Mouse (Mus musculus) kidney, embryonic 14.5 days (tissue): ENCODE measurements around the gene Aifm2. TPM values are rescaled to one million over a fixed set of nuclear protein-coding genes. Genes with fewer than 3 reads are reported as not detected.

Experiments
- ATAC-seq: fragments of 200-750 bp; cut with Nextera tagmentation; 2 replicates; pipeline ENCODE4 v1.8.0; 2017; ENCODE audit warnings: moderate number of reproducible peaks, mild to moderate bottlenecking, moderate TSS enrichment, moderate library complexity; ENCODE audit not compliant: low FRiP score, low TSS enrichment
- H3K27ac ChIP-seq: fragments of 300-500 bp; sonication (generic); 2 replicates; pipeline ENCODE4 v1.5.1; 2014; ENCODE audit warnings: low read depth, mild to moderate bottlenecking, low read length, moderate library complexity, mixed read lengths
- H3K27me3 ChIP-seq: fragments of 300-500 bp; sonication (generic); 2 replicates; pipeline ENCODE4 v1.6.1; 2014; ENCODE audit warnings: mild to moderate bottlenecking, low read length; ENCODE audit not compliant: control insufficient read depth, insufficient read depth
- H3K36me3 ChIP-seq: fragments of 300-500 bp; sonication (generic); 2 replicates; pipeline ENCODE4 v1.6.1; 2014; ENCODE audit warnings: low read length, mixed read lengths; ENCODE audit not compliant: control insufficient read depth, insufficient read depth
- H3K4me1 ChIP-seq: fragments of 300-500 bp; sonication (generic); 2 replicates; pipeline ENCODE4 v1.6.1; 2014; ENCODE audit warnings: low read length, mixed read lengths; ENCODE audit not compliant: control insufficient read depth, insufficient read depth
- H3K4me2 ChIP-seq: fragments of 300-500 bp; sonication (generic); replicated peaks from 2 replicates; pipeline ENCODE4 v1.6.1; 2014; ENCODE audit warnings: low read depth, mild to moderate bottlenecking, low read length
- H3K4me3 ChIP-seq: fragments of 300-500 bp; sonication (generic); 2 replicates; pipeline ENCODE4 v1.5.1; 2014; ENCODE audit warnings: mild to moderate bottlenecking, low read length
- H3K9ac ChIP-seq: fragments of 300-500 bp; sonication (generic); 2 replicates; pipeline ENCODE4 v1.6.1; 2014; ENCODE audit warnings: low read depth, mild to moderate bottlenecking, low read length, moderate library complexity
- H3K9me3 ChIP-seq: fragments of 300-500 bp; sonication (generic); 2 replicates; pipeline ENCODE4 v1.6.1; 2016; ENCODE audit warnings: low read length; ENCODE audit not compliant: control insufficient read depth
- WGBS: fragments of 180-500 bp; shearing (Covaris S2); extraction: QIAGEN DNeasy Blood & Tissue Kit; methylation state at CpG from one replicate; pipeline ENCODE4 v1.1.7; 2014; 5-methylcytosine and 5-hydroxymethylcytosine counted together
- polyA plus RNA-seq: library from polyadenylated mRNA; unstranded; fragments of >200 nt; fragmentation: Nextera tagmentation; extraction: Ambion mirVana; gene quantifications from 2 replicates; pipeline ENCODE4 v1.2.1, GENCODE M21; 2014

Gene Aifm2
- polyA plus RNA-seq, 1 experiment from 2014 or later, result 15.1 TPM

DNA sequence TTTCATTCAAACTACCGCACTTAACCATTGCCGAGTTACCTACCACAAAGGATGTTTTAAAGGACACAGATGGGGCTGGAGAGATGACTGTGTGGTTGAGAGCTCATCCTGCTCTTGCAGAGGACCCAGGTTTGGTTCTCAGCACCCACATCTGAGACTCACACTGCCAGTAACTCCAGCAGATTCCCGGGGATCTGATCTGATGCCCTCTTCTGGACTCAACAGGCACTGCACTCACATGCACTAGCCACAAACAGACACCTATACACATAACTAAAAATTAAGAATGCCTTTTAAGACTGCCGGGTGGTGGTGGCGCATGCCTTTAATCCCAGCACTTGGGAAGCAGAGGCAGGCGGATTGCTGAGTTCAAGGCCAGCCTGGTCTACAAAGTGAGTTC is 15.1 kb downstream of the Aifm2 start:
- no peak overlapping the region for H3K4me3 ChIP-seq
- no peaks in the 10 kb centered on the region; the same call in 1 of the 2 replicates for H3K36me3 ChIP-seq
- no peaks in the 10 kb centered on the region for H3K4me1 ChIP-seq
- H3K9ac ChIP-seq, result no peak overlapping the region
- 96% methylated on average over 6 of the region's 6 CpGs for WGBS
- H3K27me3 ChIP-seq, result no peaks in the 10 kb centered on the region
- no peaks in the 10 kb centered on the region for H3K9me3 ChIP-seq
- no peak overlapping the region for H3K27ac ChIP-seq
- H3K4me2 ChIP-seq, result no peak overlapping the region
- ATAC-seq, result no peak

DNA sequence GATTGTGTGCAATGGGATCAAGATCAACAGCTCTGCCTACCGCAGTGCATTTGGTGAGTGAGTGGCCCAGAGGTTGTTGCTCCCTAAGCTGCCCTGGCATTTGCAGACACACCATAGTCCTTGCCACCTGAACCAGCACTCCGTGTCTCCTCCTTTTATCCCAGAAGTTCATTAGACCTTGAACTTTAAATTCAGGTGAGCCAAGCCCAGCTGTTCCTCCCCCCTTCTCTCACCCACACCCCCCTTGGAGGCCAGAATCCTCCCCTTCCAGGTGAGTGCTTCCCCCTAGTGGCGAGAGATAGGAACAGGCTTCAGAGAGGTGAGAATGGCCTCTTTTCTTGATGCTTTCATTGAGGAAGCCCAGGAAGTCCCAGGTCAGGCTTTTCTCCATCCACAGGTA is 19.3 kb downstream of the Aifm2 start:
- Histone ChIP-seq H3K9me3 (no peaks in the 10 kb centered on the region), H3K4me2 (no peak overlapping the region), H3K4me3 (no peak overlapping the region), H3K4me1 (no peaks in the 10 kb centered on the region), H3K9ac (no peak overlapping the region), H3K36me3 (peaks cover 15% of the 10 kb centered on the region), H3K27ac (no peak overlapping the region), H3K27me3 (no peaks in the 10 kb centered on the region)
- WGBS, result 41% methylated on average over 3 of the region's 3 CpGs
- peak; percentile 8; the same call in 1 of the 2 replicates for ATAC-seq

DNA sequence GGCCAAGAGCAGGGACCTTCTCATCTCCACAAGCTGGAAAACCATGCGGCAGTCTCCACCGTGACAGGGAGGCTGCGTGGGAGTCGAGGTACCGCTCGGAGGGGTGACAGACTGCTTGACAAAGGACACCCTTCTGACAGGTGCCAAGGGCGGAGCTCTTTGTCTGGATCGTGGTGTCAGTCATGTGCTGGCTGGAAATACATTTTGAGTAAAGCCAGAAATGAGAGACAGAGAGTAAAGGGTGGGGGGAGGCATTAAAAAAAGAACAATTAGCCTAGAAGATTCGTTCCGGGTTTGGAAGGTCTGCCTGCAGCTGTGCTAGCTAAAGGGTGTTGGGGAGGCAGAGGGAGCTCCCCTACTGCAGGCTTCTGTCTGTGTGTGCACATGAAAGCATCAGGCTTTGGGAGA is 21.6 kb downstream of the Aifm2 start:
- Histone ChIP-seq H3K9ac (no peak overlapping the region), H3K27ac (no peak overlapping the region), H3K9me3 (no peaks in the 10 kb centered on the region), H3K27me3 (no peaks in the 10 kb centered on the region), H3K4me1 (no peaks in the 10 kb centered on the region), H3K4me3 (no peak overlapping the region), H3K4me2 (no peak overlapping the region), H3K36me3 (peaks cover 36% of the 10 kb centered on the region)
- 32% methylated on average over 10 of the region's 10 CpGs for WGBS
- no peak for ATAC-seq

DNA sequence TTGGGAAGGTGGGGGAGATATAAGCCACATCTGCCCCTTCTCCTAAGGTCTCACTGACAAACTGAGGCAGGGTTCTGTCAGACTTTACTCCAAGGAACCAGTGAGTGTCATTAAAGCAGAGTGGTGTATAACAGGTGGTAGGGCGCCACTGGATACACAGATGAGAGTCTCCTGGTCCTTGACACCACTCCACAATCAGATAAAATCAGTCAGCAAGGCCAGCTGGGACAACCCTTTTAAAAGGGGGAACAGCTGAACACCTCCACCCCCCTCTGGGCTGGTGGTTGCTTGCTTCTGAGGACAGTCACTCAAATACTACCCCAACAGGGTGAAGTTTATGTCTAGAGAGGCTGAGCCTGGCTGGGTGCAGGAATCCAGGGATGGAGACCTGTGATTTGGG is 22.5 kb downstream of the Aifm2 start:
- no peak overlapping the region for H3K4me2 ChIP-seq

DNA sequence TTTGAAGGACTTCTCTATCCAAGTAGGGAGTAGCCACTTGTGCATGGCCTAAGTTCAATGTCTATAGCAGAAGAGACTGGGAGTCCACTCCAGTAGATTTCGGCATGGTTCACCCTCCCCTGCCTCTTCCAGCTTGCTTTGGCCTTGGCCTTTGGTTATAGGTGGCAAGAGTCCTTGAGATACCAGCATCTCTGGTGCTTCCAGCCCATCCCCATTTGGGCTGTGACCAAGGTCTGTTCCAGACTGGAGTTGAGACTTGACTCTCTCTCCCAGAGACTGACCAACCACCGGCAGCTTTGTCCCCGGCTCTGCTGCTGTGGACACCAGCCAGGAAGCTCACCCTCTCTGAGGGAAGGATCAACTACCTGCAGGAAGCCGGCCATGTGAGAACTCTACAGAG is 23.1 kb downstream of the Aifm2 start:
- Histone ChIP-seq H3K27ac (no peak overlapping the region), H3K9me3 (no peaks in the 10 kb centered on the region), H3K4me3 (no peak overlapping the region), H3K4me1 (no peaks in the 10 kb centered on the region), H3K36me3 (peaks cover 50% of the 10 kb centered on the region), H3K27me3 (no peaks in the 10 kb centered on the region), H3K4me2 (no peak overlapping the region), H3K9ac (no peak overlapping the region)
- WGBS, result 90% methylated on average over 4 of the region's 4 CpGs
- no peak for ATAC-seq

More for the DNA sequence above, 22.5 kb downstream of the Aifm2 start:
- H3K27ac ChIP-seq, result no peak overlapping the region
- peaks cover 44% of the 10 kb centered on the region for H3K36me3 ChIP-seq
- H3K27me3 ChIP-seq, result no peaks in the 10 kb centered on the region
- H3K9ac ChIP-seq, result no peak overlapping the region
- WGBS, result 83% methylated on average over 1 of the region's 1 CpGs
- H3K9me3 ChIP-seq, result no peaks in the 10 kb centered on the region
- ATAC-seq, result no peak
- H3K4me1 ChIP-seq, result no peaks in the 10 kb centered on the region
- H3K4me3 ChIP-seq, result no peak overlapping the region

DNA sequence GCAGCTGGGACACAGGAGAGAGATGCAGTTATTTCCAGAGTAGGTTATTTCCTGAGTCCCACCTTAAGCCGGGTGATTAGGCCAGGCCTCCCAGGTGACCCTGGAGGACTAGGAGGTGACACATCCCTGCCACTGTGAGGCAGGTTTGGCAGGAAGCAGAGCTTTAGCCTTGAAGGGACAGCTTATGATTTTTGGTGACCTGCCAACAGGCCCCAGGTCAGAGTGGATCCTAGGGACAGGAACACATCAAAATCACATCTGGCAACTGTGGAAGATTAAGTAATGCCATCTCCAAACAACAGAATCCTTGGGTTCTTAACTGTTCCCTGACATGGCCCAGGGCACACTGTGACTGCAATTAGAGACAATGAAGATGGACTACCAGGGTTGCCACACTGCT is 26.2 kb downstream of the Aifm2 start:
- WGBS, result 92% methylated on average over 1 of the region's 1 CpGs
- no peaks in the 10 kb centered on the region for H3K27me3 ChIP-seq
- H3K27ac ChIP-seq, result no peak overlapping the region
- H3K4me2 ChIP-seq, result no peak overlapping the region
- no peak overlapping the region for H3K9ac ChIP-seq
- no peak overlapping the region for H3K4me3 ChIP-seq
- ATAC-seq, result no peak
- peaks cover 77% of the 10 kb centered on the region for H3K36me3 ChIP-seq
- H3K9me3 ChIP-seq, result peaks cover 2% of the 10 kb centered on the region; the same call in 1 of the 2 replicates
- H3K4me1 ChIP-seq, result no peaks in the 10 kb centered on the region

DNA sequence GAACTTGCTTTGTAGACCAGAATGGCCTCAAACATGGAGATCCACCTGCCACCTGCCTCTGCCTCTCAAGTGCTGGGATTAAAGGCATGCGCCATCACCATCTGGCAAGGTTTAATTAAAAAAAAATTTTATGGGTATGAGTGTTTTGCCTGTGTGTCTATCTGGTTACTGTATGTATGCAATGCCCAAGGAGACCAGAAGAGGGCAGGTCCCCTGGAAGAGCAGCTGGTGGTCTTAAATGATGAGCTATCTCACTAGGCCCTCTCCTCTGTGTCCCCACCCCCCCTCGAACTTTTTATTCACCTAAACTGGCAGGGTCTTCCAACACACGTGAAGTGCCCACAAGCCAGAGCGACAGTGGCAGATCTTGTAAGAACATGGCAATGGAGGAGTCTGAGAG is 26.8 kb downstream of the Aifm2 start:
- H3K4me2 ChIP-seq, result no peak overlapping the region
- H3K36me3 ChIP-seq, result peaks cover 83% of the 10 kb centered on the region
- 92% methylated on average over 4 of the region's 4 CpGs for WGBS
- ATAC-seq, result no peak
- H3K4me1 ChIP-seq, result no peaks in the 10 kb centered on the region
- H3K9me3 ChIP-seq, result peaks cover 2% of the 10 kb centered on the region; the same call in 1 of the 2 replicates
- H3K27ac ChIP-seq, result no peak overlapping the region
- H3K4me3 ChIP-seq, result no peak overlapping the region
- H3K9ac ChIP-seq, result no peak overlapping the region
- no peaks in the 10 kb centered on the region for H3K27me3 ChIP-seq

DNA sequence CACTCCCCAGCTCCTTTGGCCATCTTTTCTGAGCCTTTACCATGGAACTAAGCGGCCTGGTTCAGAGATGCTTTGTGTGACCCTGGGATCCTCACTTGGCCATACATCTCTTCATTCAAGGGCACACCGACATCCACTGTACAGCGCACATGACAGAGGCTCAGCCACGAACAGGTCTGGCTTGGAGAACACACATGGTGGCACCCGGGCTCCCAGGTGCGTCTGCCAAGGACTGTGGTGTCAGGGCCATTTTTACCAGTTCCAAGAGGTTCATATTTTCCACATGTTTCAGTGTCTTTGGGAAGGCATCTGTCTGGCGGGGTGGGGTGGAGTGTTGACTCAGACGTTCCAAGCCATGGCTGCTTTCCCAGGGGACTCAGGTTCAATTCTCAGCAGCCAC is 27.3 kb downstream of the Aifm2 start:
- Histone ChIP-seq H3K9ac (no peak overlapping the region), H3K4me1 (no peaks in the 10 kb centered on the region), H3K9me3 (peaks cover 2% of the 10 kb centered on the region; the same call in 1 of the 2 replicates), H3K27ac (no peak overlapping the region), H3K36me3 (peaks cover 88% of the 10 kb centered on the region), H3K27me3 (no peaks in the 10 kb centered on the region), H3K4me2 (no peak overlapping the region), H3K4me3 (no peak overlapping the region)
- ATAC-seq, result no peak
- 94% methylated on average over 8 of the region's 8 CpGs for WGBS

DNA sequence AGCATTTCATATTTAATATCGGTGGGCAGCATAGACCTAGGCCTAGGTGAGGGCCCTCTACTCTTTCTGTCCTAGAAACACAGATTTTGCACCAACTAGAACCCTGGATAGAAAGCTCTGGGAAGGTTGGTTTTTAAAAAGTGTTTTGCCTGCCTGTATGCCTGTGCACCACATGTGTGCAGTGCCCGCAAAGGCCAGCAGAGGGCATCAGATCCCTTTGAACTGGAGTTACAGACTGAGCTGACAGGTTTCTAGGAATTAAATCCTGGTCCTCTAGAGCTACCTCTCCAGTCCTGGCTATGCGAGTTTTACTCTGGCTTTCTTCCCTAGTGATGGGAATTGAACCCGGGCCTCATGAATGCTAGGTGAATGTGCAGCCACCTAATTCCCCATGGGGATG is 30.1 kb downstream of the Aifm2 start:
- H3K27me3 ChIP-seq, result no peaks in the 10 kb centered on the region
- H3K4me3 ChIP-seq, result no peak overlapping the region
- ATAC-seq, result no peak
- WGBS, result 90% methylated on average over 4 of the region's 4 CpGs
- H3K9me3 ChIP-seq, result peaks cover 2% of the 10 kb centered on the region; the same call in 1 of the 2 replicates
- no peak overlapping the region for H3K4me2 ChIP-seq
- H3K36me3 ChIP-seq, result peaks cover 86% of the 10 kb centered on the region
- H3K4me1 ChIP-seq, result no peaks in the 10 kb centered on the region
- H3K9ac ChIP-seq, result no peak overlapping the region
- no peak overlapping the region for H3K27ac ChIP-seq
